In genomic region chr6:63257876-63258275, GRCm38 (mm10) we compare ENCODE assay signal across 8 mouse cellular contexts. TPM values are rescaled to one million over a fixed set of nuclear protein-coding genes. Genes with fewer than 3 reads are reported as not detected.
DNase-seq lines count a peak whose midpoint lies in the region; ATAC-seq and TF ChIP-seq lines count a peak whose summit lies in the region.

No protein-coding gene starts in this region.

- no peak; the same call in 1 of the 2 replicates for TF ChIP-seq CTCF in hindbrain, postnatal 0 days (IDR thresholded peaks at IDR 0.05; ENCODE audit: low read depth)

- WGBS in hindbrain, postnatal 0 days = 1% methylated on average over 11 of the region's 11 CpGs
- WGBS in midbrain, embryonic 14.5 days = under 1% methylated on average over 11 of the region's 11 CpGs

- no peaks in the 10 kb centered on the region for H3K4me1 ChIP-seq in hindbrain, postnatal 0 days (ENCODE audit: insufficient read depth, low read length)
- H3K4me1 ChIP-seq in midbrain, embryonic 14.5 days (ENCODE audit: control insufficient read depth, insufficient read depth, low read length) = peaks cover 9% of the 10 kb centered on the region

- peak; percentile 33 for ATAC-seq in hindbrain, postnatal 0 days
- peak; percentile 29 for ATAC-seq in midbrain, embryonic 14.5 days (ENCODE audit: low FRiP score, low TSS enrichment)
- no peak for ATAC-seq in megakaryocyte, adult 5-6 weeks (ENCODE audit: poor library complexity, severe bottlenecking)

- H3K9ac ChIP-seq in hindbrain, postnatal 0 days (replicated peaks; ENCODE audit: low read length) = peak overlapping the region; percentile 86
- peak overlapping the region; percentile 86 for H3K9ac ChIP-seq in midbrain, embryonic 14.5 days (replicated peaks; ENCODE audit: low read length)

- H3K27ac ChIP-seq in hindbrain, postnatal 0 days = peak overlapping the region; percentile 94
- H3K27ac ChIP-seq in midbrain, embryonic 14.5 days (replicated peaks; ENCODE audit: low read depth, low read length) = peak overlapping the region; percentile 85

- peak overlapping the region; percentile 64 for H3K4me2 ChIP-seq in hindbrain, postnatal 0 days (ENCODE audit: low read depth, low read length)
- peak overlapping the region; percentile 88 for H3K4me2 ChIP-seq in midbrain, embryonic 14.5 days (ENCODE audit: low read length)

- no peaks in the 10 kb centered on the region for H3K9me3 ChIP-seq in hindbrain, postnatal 0 days (ENCODE audit: low read length)
- no peaks in the 10 kb centered on the region for H3K9me3 ChIP-seq in midbrain, embryonic 14.5 days (ENCODE audit: control insufficient read depth, low read length)

- no peaks in the 10 kb centered on the region for H3K36me3 ChIP-seq in hindbrain, postnatal 0 days (ENCODE audit: insufficient read depth, low read length)
- no peaks in the 10 kb centered on the region for H3K36me3 ChIP-seq in midbrain, embryonic 14.5 days (ENCODE audit: control insufficient read depth, insufficient read depth, low read length)

- no peaks in the 10 kb centered on the region for H3K27me3 ChIP-seq in hindbrain, postnatal 0 days (ENCODE audit: insufficient read depth, low read length)
- no peaks in the 10 kb centered on the region for H3K27me3 ChIP-seq in midbrain, embryonic 14.5 days (ENCODE audit: control insufficient read depth, insufficient read depth, low read length)

- peak; percentile 16 for DNase-seq in left cerebral cortex, adult 11 months (ENCODE audit: low spot score)
- DNase-seq in left cerebral cortex, adult 8-10 months (ENCODE audit: low spot score in 2 of 2) = no peak
- DNase-seq in cerebellum, postnatal 25 days = peak; percentile 72 to 83
- peak; percentile 75 for DNase-seq in hindbrain, postnatal 0 days (ENCODE audit: low spot score)
- DNase-seq in midbrain, embryonic 14.5 days = no peak
- DNase-seq in frontal cortex, postnatal 14 days (ENCODE audit: low spot score in 2 of 2) = no peak
- DNase-seq in thymus, postnatal 4 days = no peak

- peak overlapping the region; percentile 90 for H3K4me3 ChIP-seq in hindbrain, postnatal 0 days (ENCODE audit: low read length)
- peak overlapping the region; percentile 83 for H3K4me3 ChIP-seq in midbrain, embryonic 14.5 days (replicated peaks; ENCODE audit: low read depth, low read length)

RNA-seq across cellular contexts. Expression of gene Grid2, which starts 2.2 kb away (rescaled TPM):
- total RNA-seq in left cerebral cortex, adult 8-10 months (2022) = 10 to 100 TPM; 20.9 to 24.0 (median 22.6) TPM
- total RNA-seq in hindbrain, postnatal 0 days (2014; rRNA removed) = 51.0 and 52.9 TPM in 2 replicates
- 19.5 and 21.2 TPM in 2 replicates for polyA plus RNA-seq in hindbrain, postnatal 0 days (2015; fragmentation: Nextera tagmentation; extraction: Ambion mirVana)
- 14.5 and 16.0 TPM in 2 replicates for polyA plus RNA-seq in midbrain, embryonic 14.5 days (2014; fragmentation: Nextera tagmentation; extraction: Ambion mirVana)
- not detected in 2 replicates for total RNA-seq in megakaryocyte, adult 5-6 weeks (2015)
- not detected in 2 replicates for total RNA-seq in megakaryocyte, adult 5-6 weeks (2017)

Comparison
In these comparisons a context has a peak if more than half of its experiments do, and no peak if none do; other contexts are left out.
1. DNase-seq: peak in left cerebral cortex, adult 11 months (single experiment), cerebellum, postnatal 25 days (2 of 2) and hindbrain, postnatal 0 days (single experiment); none in left cerebral cortex, adult 8-10 months (0 of 2), midbrain, embryonic 14.5 days (single experiment), frontal cortex, postnatal 14 days (0 of 2) and thymus, postnatal 4 days (single experiment).
2. RNA of gene Grid2, which starts 2.2 kb away (total RNA-seq): 51.0 to 52.9 TPM in hindbrain, postnatal 0 days and 20.9 to 24.0 TPM in left cerebral cortex, adult 8-10 months; not detected in megakaryocyte, adult 5-6 weeks; every median in the first group is over 10 times any median in the second.